Mouse (Mus musculus): Measurements from ENCODE around the gene Sorbs2. TPM values are rescaled to one million over a fixed set of nuclear protein-coding genes. Genes with fewer than 3 reads are reported as not detected.

Sorbs2 gene
- polyA plus RNA-seq, 1 experiment: 13.9 TPM

GRCm38 (mm10) chr8:45874945-45875626 lies 367.5 kb downstream of the Sorbs2 start:
- peak overlapping the region; percentile 42 for H3K27ac ChIP-seq (ENCODE audit: insufficient read depth, low read depth, low read length)
- H3K4me3 ChIP-seq (ENCODE audit: insufficient read depth, low read depth, low read length): no peak overlapping the region
- TF ChIP-seq CTCF (conservative IDR thresholded peaks at IDR 0.05; ENCODE audit: insufficient read depth, insufficient read length, low read depth, low read length): no peak
- TF ChIP-seq POLR2A (IDR thresholded peaks at IDR 0.05; ENCODE audit: low read depth, low read length): no peak
- H3K27me3 ChIP-seq (replicated peaks; ENCODE audit: control insufficient read depth, insufficient read depth, low read length): no peaks in the 10 kb centered on the region
- H3K4me1 ChIP-seq (ENCODE audit: control insufficient read depth, insufficient read depth, low read length): no peaks in the 10 kb centered on the region
- DNase-seq: peak; percentile 93
- 39% methylated on average over 10 of the region's 10 CpGs for WGBS
- H3K36me3 ChIP-seq (ENCODE audit: control insufficient read depth, insufficient read depth, low read length): no peaks in the 10 kb centered on the region

GRCm38 (mm10) chr8:45876397-45876796 lies 368.8 kb downstream of the Sorbs2 start:
- no peaks in the 10 kb centered on the region for H3K36me3 ChIP-seq (ENCODE audit: control insufficient read depth, insufficient read depth, low read length)
- no peak for DNase-seq

More at GRCm38 (mm10) chr8:45876397-45876796, 368.8 kb downstream of the Sorbs2 start:
- H3K4me1 ChIP-seq (ENCODE audit: control insufficient read depth, insufficient read depth, low read length): no peaks in the 10 kb centered on the region
- 92% methylated on average over 5 of the region's 5 CpGs for whole genome bisulfite sequencing
- no peak overlapping the region for H3K27ac ChIP-seq (ENCODE audit: insufficient read depth, low read depth, low read length)
- no peak for TF ChIP-seq CTCF (conservative IDR thresholded peaks at IDR 0.05; ENCODE audit: insufficient read depth, insufficient read length, low read depth, low read length)
- TF ChIP-seq POLR2A (IDR thresholded peaks at IDR 0.05; ENCODE audit: low read depth, low read length): no peak
- H3K27me3 ChIP-seq (replicated peaks; ENCODE audit: control insufficient read depth, insufficient read depth, low read length): no peaks in the 10 kb centered on the region
- H3K4me3 ChIP-seq (ENCODE audit: insufficient read depth, low read depth, low read length): no peak overlapping the region

Other genes with a start within 250 kb of the Sorbs2 start
- gene F11, start 245.8 kb upstream of the Sorbs2 start, polyA plus RNA-seq (2012; rRNA removed): not detected in 2 replicates
- 1.1 and 1.3 TPM in 2 replicates for gene Klkb1, start 212.9 kb upstream of the Sorbs2 start, polyA plus RNA-seq (2012; rRNA removed)
- gene Gm45753, start 199.3 kb upstream of the Sorbs2 start, polyA plus RNA-seq (2012; rRNA removed): 0.25 and 0.48 TPM in 2 replicates
- 1.4 and 1.8 TPM in 2 replicates for gene Cyp4v3, start 174.6 kb upstream of the Sorbs2 start, polyA plus RNA-seq (2012; rRNA removed)
- 31.0 and 31.6 TPM in 2 replicates for gene Fam149a, start 125.5 kb upstream of the Sorbs2 start, polyA plus RNA-seq (2012; rRNA removed)
- 4.5 and 4.6 TPM in 2 replicates for gene Tlr3, start 96.7 kb upstream of the Sorbs2 start, polyA plus RNA-seq (2012; rRNA removed)

All from kidney, adult 2 months (tissue).